Mouse (Mus musculus): ENCODE measurements around the gene 6030445D17Rik. TPM values are rescaled to one million over a fixed set of nuclear protein-coding genes. Genes with fewer than 3 reads are reported as not detected.

6030445D17Rik gene
- polyA plus RNA-seq, 1 experiment from 2014 or later, result 0.32 TPM

- Histone ChIP-seq H3K36me3 (no peaks in the 10 kb centered on the region), H3K4me3 (peak overlapping the region; percentile 64), H3K27me3 (replicated peaks) (peaks cover 25% of the 10 kb centered on the region), H3K4me1 (peaks cover 23% of the 10 kb centered on the region), H3K27ac (no peak overlapping the region), H3K9ac (peak overlapping the region; percentile 74; the same call in 1 of the 2 replicates), H3K4me2 (replicated peaks) (peak overlapping the region; percentile 98), H3K9me3 (no peaks in the 10 kb centered on the region)
- ATAC-seq (ENCODE audit: low FRiP score, low read depth), result no peak
- WGBS, result 12% methylated on average over 6 of the region's 6 CpGs
Measured at GRCm38 (mm10) chr4:136461761-136462085, 327 bp upstream of the 6030445D17Rik start.

GRCm38 (mm10) chr4:136462839-136463178 lies 759 bp downstream of the 6030445D17Rik start:
- Histone ChIP-seq H3K4me3 (peak overlapping the region; percentile 64), H3K9ac (peak overlapping the region; percentile 74), H3K4me1 (peaks cover 23% of the 10 kb centered on the region), H3K27ac (no peak overlapping the region), H3K4me2 (replicated peaks) (peak overlapping the region; percentile 98), H3K9me3 (no peaks in the 10 kb centered on the region), H3K27me3 (replicated peaks) (peaks cover 25% of the 10 kb centered on the region), H3K36me3 (no peaks in the 10 kb centered on the region)
- 0 out of 2 replicates have a peak, but pooled peaks have one; percentile 21 for ATAC-seq (ENCODE audit: low FRiP score, low read depth)
- WGBS, result under 1% methylated on average over 8 of the region's 8 CpGs

- Histone ChIP-seq H3K9ac (no peak overlapping the region), H3K27ac (no peak overlapping the region), H3K4me3 (no peak overlapping the region), H3K36me3 (no peaks in the 10 kb centered on the region), H3K4me1 (peaks cover 23% of the 10 kb centered on the region), H3K9me3 (no peaks in the 10 kb centered on the region), H3K4me2 (replicated peaks) (peak overlapping the region; percentile 98), H3K27me3 (replicated peaks) (peaks cover 25% of the 10 kb centered on the region)
- no peak for ATAC-seq (ENCODE audit: low FRiP score, low read depth)
- 13% methylated on average over 9 of the region's 9 CpGs for WGBS
Measured at GRCm38 (mm10) chr4:136463436-136463835, 1.4 kb downstream of the 6030445D17Rik start.

GRCm38 (mm10) chr4:136466226-136466625 lies 4.2 kb downstream of the 6030445D17Rik start:
- Histone ChIP-seq H3K9me3 (no peaks in the 10 kb centered on the region), H3K27me3 (replicated peaks) (peaks cover 21% of the 10 kb centered on the region), H3K27ac (no peak overlapping the region), H3K9ac (no peak overlapping the region), H3K4me2 (replicated peaks) (no peak overlapping the region), H3K36me3 (no peaks in the 10 kb centered on the region), H3K4me1 (peaks cover 30% of the 10 kb centered on the region), H3K4me3 (no peak overlapping the region)
- 66% methylated on average over 4 of the region's 4 CpGs for WGBS
- no peak for ATAC-seq (ENCODE audit: low FRiP score, low read depth)

GRCm38 (mm10) chr4:136468553-136469327 lies 6.7 kb downstream of the 6030445D17Rik start:
- Histone ChIP-seq H3K27ac (no peak overlapping the region), H3K4me2 (replicated peaks) (peak overlapping the region; percentile 74; the same call in 1 of the 2 replicates), H3K27me3 (replicated peaks) (peaks cover 8% of the 10 kb centered on the region; the same call in 1 of the 2 replicates), H3K4me3 (no peak overlapping the region), H3K4me1 (peaks cover 27% of the 10 kb centered on the region), H3K9ac (no peak overlapping the region), H3K9me3 (no peaks in the 10 kb centered on the region), H3K36me3 (no peaks in the 10 kb centered on the region)
- 71% methylated on average over 14 of the region's 14 CpGs for WGBS
- 0 out of 2 replicates have a peak, but pooled peaks have one; percentile 3 for ATAC-seq (ENCODE audit: low FRiP score, low read depth)

- H3K4me1 ChIP-seq, result peaks cover 25% of the 10 kb centered on the region
- H3K27ac ChIP-seq, result peak within 1 kb of the TSS; percentile 94
- WGBS, result 1% methylated on average over 36 of the region's 36 CpGs
- peak within 1 kb of the TSS; percentile 74 for H3K4me2 ChIP-seq (replicated peaks)
- H3K27me3 ChIP-seq (replicated peaks), result 0 out of 2 replicates have a peak, but pooled peaks cover 1% of the 10 kb centered on the region
- ATAC-seq (ENCODE audit: low FRiP score, low read depth), result peak; percentile 91
- peak within 1 kb of the TSS; percentile 90 for H3K9ac ChIP-seq
- H3K9me3 ChIP-seq, result no peaks in the 10 kb centered on the region
- H3K36me3 ChIP-seq, result no peaks in the 10 kb centered on the region
- H3K4me3 ChIP-seq, result peak within 1 kb of the TSS; percentile 93
Measured at GRCm38 (mm10) chr4:136469371-136469903, 7.4 kb downstream of the 6030445D17Rik start, which contains the start of gene Luzp1. Luzp1 (plus strand) TSS chr4:136469761.

GRCm38 (mm10) chr4:136469941-136470346 lies 7.9 kb downstream of the 6030445D17Rik start:
- H3K4me2 ChIP-seq (replicated peaks), result peak overlapping the region; percentile 74
- no peaks in the 10 kb centered on the region for H3K36me3 ChIP-seq
- peak overlapping the region; percentile 90 for H3K9ac ChIP-seq
- H3K4me3 ChIP-seq, result peak overlapping the region; percentile 93
- no peaks in the 10 kb centered on the region for H3K9me3 ChIP-seq
- no peaks in the 10 kb centered on the region for H3K27me3 ChIP-seq (replicated peaks)
- peak; percentile 80 for ATAC-seq (ENCODE audit: low FRiP score, low read depth)
- under 1% methylated on average over 45 of the region's 55 CpGs for WGBS
- H3K27ac ChIP-seq, result peak overlapping the region; percentile 94
- H3K4me1 ChIP-seq, result peaks cover 26% of the 10 kb centered on the region

GRCm38 (mm10) chr4:136470347-136471071 lies 8.5 kb downstream of the 6030445D17Rik start:
- peaks cover 26% of the 10 kb centered on the region for H3K4me1 ChIP-seq
- no peaks in the 10 kb centered on the region for H3K36me3 ChIP-seq
- peak overlapping the region; percentile 93 for H3K4me3 ChIP-seq
- no peaks in the 10 kb centered on the region for H3K9me3 ChIP-seq
- peak; percentile 67 for ATAC-seq (ENCODE audit: low FRiP score, low read depth)
- peak overlapping the region; percentile 94 for H3K27ac ChIP-seq
- peak overlapping the region; percentile 74 for H3K4me2 ChIP-seq (replicated peaks)
- H3K9ac ChIP-seq, result peak overlapping the region; percentile 90
- WGBS, result under 1% methylated on average over 58 of the region's 58 CpGs
- H3K27me3 ChIP-seq (replicated peaks), result no peaks in the 10 kb centered on the region

- Histone ChIP-seq H3K4me3 (no peak overlapping the region), H3K9ac (no peak overlapping the region), H3K27me3 (replicated peaks) (no peaks in the 10 kb centered on the region), H3K36me3 (no peaks in the 10 kb centered on the region), H3K9me3 (no peaks in the 10 kb centered on the region), H3K4me2 (replicated peaks) (no peak overlapping the region), H3K27ac (no peak overlapping the region), H3K4me1 (peaks cover 10% of the 10 kb centered on the region; the same call in 1 of the 2 replicates)
- 98% methylated on average over 1 of the region's 1 CpGs for WGBS
- no peak for ATAC-seq (ENCODE audit: low FRiP score, low read depth)
Measured at GRCm38 (mm10) chr4:136476692-136477091, 14.6 kb downstream of the 6030445D17Rik start.

- Histone ChIP-seq H3K9me3 (no peaks in the 10 kb centered on the region), H3K4me2 (replicated peaks) (no peak overlapping the region), H3K27me3 (replicated peaks) (no peaks in the 10 kb centered on the region), H3K27ac (no peak overlapping the region), H3K9ac (no peak overlapping the region), H3K4me1 (no peaks in the 10 kb centered on the region), H3K4me3 (no peak overlapping the region), H3K36me3 (no peaks in the 10 kb centered on the region)
- ATAC-seq (ENCODE audit: low FRiP score, low read depth), result no peak
- WGBS, result 83% methylated on average over 2 of the region's 2 CpGs
Measured at GRCm38 (mm10) chr4:136486549-136486948, 24.5 kb downstream of the 6030445D17Rik start.

- H3K27me3 ChIP-seq (replicated peaks), result no peaks in the 10 kb centered on the region
- no peaks in the 10 kb centered on the region for H3K9me3 ChIP-seq
- H3K4me1 ChIP-seq, result no peaks in the 10 kb centered on the region
- no peaks in the 10 kb centered on the region for H3K36me3 ChIP-seq
- ATAC-seq (ENCODE audit: low FRiP score, low read depth), result no peak
- H3K27ac ChIP-seq, result no peak overlapping the region
- no peak overlapping the region for H3K4me3 ChIP-seq
- H3K9ac ChIP-seq, result no peak overlapping the region
- no peak overlapping the region for H3K4me2 ChIP-seq (replicated peaks)
Measured at GRCm38 (mm10) chr4:136495993-136496392, 33.9 kb downstream of the 6030445D17Rik start.

Data from neural tube, embryonic 12.5 days (tissue).